Mouse (Mus musculus): ENCODE results near the gene Rspo4. TPM values are rescaled to one million over a fixed set of nuclear protein-coding genes. Genes with fewer than 3 reads are reported as not detected.

Gene Rspo4
- polyA plus RNA-seq, 1 experiment from 2014 or later, result not detected

DNA sequence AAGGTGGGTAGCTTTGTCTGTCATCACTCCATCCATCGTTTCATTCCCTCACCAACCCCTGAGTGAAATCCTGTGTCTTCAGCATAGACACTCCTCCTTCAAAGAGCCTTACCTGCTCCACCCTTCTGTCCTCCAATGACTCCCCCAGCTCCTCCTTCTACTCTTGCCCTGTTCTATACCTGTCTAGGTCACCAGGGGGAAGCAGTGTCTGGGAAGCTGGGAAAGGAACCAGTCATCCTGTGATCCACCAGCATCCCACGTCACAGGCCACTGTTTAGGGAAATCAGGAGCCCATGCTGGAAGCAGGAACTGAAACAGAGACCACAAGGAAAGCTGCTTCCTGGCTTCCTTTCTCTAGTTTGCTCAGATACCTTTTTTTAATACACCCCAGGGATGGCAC, 37.0 kb downstream of the Rspo4 start:
- H3K4me3 ChIP-seq (ENCODE audit: low read length), result no peak overlapping the region
- WGBS, result 43% methylated on average over 2 of the region's 2 CpGs
- no peaks in the 10 kb centered on the region for H3K27me3 ChIP-seq (ENCODE audit: control insufficient read depth, insufficient read depth, low read length)
- no peak overlapping the region for H3K27ac ChIP-seq (ENCODE audit: low read depth, low read length)
- no peak overlapping the region for H3K9ac ChIP-seq (ENCODE audit: low read depth, low read length)
- H3K4me2 ChIP-seq (replicated peaks; ENCODE audit: low read depth, low read length), result no peak overlapping the region
- H3K9me3 ChIP-seq (ENCODE audit: control insufficient read depth, low read length), result no peaks in the 10 kb centered on the region
- no peaks in the 10 kb centered on the region for H3K4me1 ChIP-seq (ENCODE audit: control insufficient read depth, insufficient read depth, low read length)
- no peak for ATAC-seq (ENCODE audit: low FRiP score, low TSS enrichment)
- no peaks in the 10 kb centered on the region for H3K36me3 ChIP-seq (ENCODE audit: control insufficient read depth, insufficient read depth, low read length)

GRCm38 (mm10) chr2:151891031-151891430, 48.3 kb downstream of the Rspo4 start:
- Histone ChIP-seq H3K4me1 (ENCODE audit: control insufficient read depth, insufficient read depth, low read length) (peaks cover 11% of the 10 kb centered on the region; the same call in 1 of the 2 replicates), H3K36me3 (ENCODE audit: control insufficient read depth, insufficient read depth, low read length) (no peaks in the 10 kb centered on the region), H3K4me3 (ENCODE audit: low read length) (no peak overlapping the region), H3K4me2 (replicated peaks; ENCODE audit: low read depth, low read length) (no peak overlapping the region), H3K27ac (ENCODE audit: low read depth, low read length) (no peak overlapping the region), H3K9ac (ENCODE audit: low read depth, low read length) (no peak overlapping the region), H3K9me3 (ENCODE audit: control insufficient read depth, low read length) (no peaks in the 10 kb centered on the region), H3K27me3 (ENCODE audit: control insufficient read depth, insufficient read depth, low read length) (no peaks in the 10 kb centered on the region)
- whole genome bisulfite sequencing, result 71% methylated on average over 6 of the region's 6 CpGs
- no peak for ATAC-seq (ENCODE audit: low FRiP score, low TSS enrichment)

DNA sequence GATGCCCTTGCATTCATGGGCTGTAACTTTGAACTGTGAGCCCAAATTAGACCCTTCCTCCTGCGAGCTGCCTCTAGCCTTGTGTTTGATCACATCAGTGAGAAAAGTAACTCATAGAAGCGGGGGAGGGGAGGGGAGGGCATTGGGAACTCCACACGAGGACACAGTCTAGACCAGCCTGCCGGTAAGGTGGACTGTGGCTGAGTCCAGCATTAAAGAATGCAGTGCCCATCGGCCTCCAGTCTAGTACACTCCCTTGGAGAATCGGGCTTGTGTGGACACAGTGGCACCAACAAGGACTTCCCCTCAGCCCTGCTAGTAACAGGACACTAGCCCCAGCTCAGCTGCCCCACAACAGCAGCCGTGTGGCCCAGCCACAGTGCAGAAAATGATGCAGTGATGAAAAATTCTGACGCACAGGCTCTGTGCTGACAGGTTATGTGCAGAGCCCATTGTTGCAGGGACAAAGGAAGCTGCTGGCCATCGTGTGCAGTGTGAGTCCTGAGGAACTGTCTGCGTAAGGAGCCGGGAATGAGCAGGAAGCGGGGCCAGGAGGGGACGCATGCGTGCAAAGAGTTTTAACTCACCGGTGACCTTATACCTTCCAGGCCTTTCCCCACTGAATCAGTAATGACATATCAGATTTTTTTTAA, 50.5 kb downstream of the Rspo4 start:
- Histone ChIP-seq H3K4me3 (ENCODE audit: low read length) (no peak overlapping the region), H3K4me2 (replicated peaks; ENCODE audit: low read depth, low read length) (no peak overlapping the region), H3K9me3 (ENCODE audit: control insufficient read depth, low read length) (no peaks in the 10 kb centered on the region), H3K27ac (ENCODE audit: low read depth, low read length) (no peak overlapping the region), H3K36me3 (ENCODE audit: control insufficient read depth, insufficient read depth, low read length) (no peaks in the 10 kb centered on the region), H3K9ac (ENCODE audit: low read depth, low read length) (no peak overlapping the region), H3K27me3 (ENCODE audit: control insufficient read depth, insufficient read depth, low read length) (no peaks in the 10 kb centered on the region), H3K4me1 (ENCODE audit: control insufficient read depth, insufficient read depth, low read length) (peaks cover 11% of the 10 kb centered on the region; the same call in 1 of the 2 replicates)
- 45% methylated on average over 15 of the region's 15 CpGs for WGBS
- 0 out of 2 replicates have a peak, but pooled peaks have one; percentile 28 for ATAC-seq (ENCODE audit: low FRiP score, low TSS enrichment)

- ATAC-seq (ENCODE audit: low FRiP score, low TSS enrichment), result peak; percentile 59
- Histone ChIP-seq H3K27ac (ENCODE audit: low read depth, low read length) (no peak overlapping the region; the same call in 1 of the 2 replicates), H3K27me3 (ENCODE audit: control insufficient read depth, insufficient read depth, low read length) (0 out of 2 replicates have a peak, but pooled peaks cover 3% of the 10 kb centered on the region), H3K4me1 (ENCODE audit: control insufficient read depth, insufficient read depth, low read length) (peaks cover 11% of the 10 kb centered on the region; the same call in 1 of the 2 replicates), H3K4me3 (ENCODE audit: low read length) (no peak overlapping the region), H3K36me3 (ENCODE audit: control insufficient read depth, insufficient read depth, low read length) (no peaks in the 10 kb centered on the region), H3K9ac (ENCODE audit: low read depth, low read length) (no peak overlapping the region), H3K9me3 (ENCODE audit: control insufficient read depth, low read length) (no peaks in the 10 kb centered on the region), H3K4me2 (replicated peaks; ENCODE audit: low read depth, low read length) (no peak overlapping the region)
- 47% methylated on average over 8 of the region's 8 CpGs for WGBS
These were observed 51.7 kb downstream of the Rspo4 start for GRCm38 (mm10) chr2:151894209-151894980.

- H3K4me2 ChIP-seq (replicated peaks; ENCODE audit: low read depth, low read length), result no peak overlapping the region
- no peak for ATAC-seq (ENCODE audit: low FRiP score, low TSS enrichment)
- no peaks in the 10 kb centered on the region for H3K36me3 ChIP-seq (ENCODE audit: control insufficient read depth, insufficient read depth, low read length)
- peaks cover 11% of the 10 kb centered on the region; the same call in 1 of the 2 replicates for H3K4me1 ChIP-seq (ENCODE audit: control insufficient read depth, insufficient read depth, low read length)
- H3K27me3 ChIP-seq (ENCODE audit: control insufficient read depth, insufficient read depth, low read length), result 0 out of 2 replicates have a peak, but pooled peaks cover 3% of the 10 kb centered on the region
- no peak overlapping the region for H3K4me3 ChIP-seq (ENCODE audit: low read length)
- H3K27ac ChIP-seq (ENCODE audit: low read depth, low read length), result no peak overlapping the region
- no peaks in the 10 kb centered on the region for H3K9me3 ChIP-seq (ENCODE audit: control insufficient read depth, low read length)
- WGBS, result 64% methylated on average over 5 of the region's 5 CpGs
- H3K9ac ChIP-seq (ENCODE audit: low read depth, low read length), result no peak overlapping the region
These were observed 53.2 kb downstream of the Rspo4 start for GRCm38 (mm10) chr2:151895911-151896310.

DNA sequence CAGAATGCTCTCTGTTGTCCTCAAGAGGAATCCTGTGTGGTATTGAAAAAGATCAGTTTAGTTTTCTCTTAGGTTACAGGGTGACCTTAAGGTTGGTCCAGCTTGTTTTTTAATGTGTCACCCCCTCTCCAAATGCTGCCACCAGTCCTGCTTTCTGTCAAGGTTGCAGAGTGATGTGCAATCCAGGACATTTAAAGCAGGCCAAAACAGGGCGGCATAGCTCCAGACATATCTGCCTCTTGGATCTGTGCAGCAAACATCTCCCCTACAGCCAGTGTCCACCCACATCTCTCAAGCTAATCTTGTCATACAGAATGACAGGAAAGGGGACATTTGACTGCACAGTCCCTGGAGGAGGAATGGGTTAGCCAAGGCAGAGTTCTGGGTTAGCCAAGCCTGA, 55.4 kb downstream of the Rspo4 start:
- peaks cover 9% of the 10 kb centered on the region; the same call in 1 of the 2 replicates for H3K4me1 ChIP-seq (ENCODE audit: control insufficient read depth, insufficient read depth, low read length)
- H3K9me3 ChIP-seq (ENCODE audit: control insufficient read depth, low read length), result no peaks in the 10 kb centered on the region
- no peak overlapping the region for H3K4me2 ChIP-seq (replicated peaks; ENCODE audit: low read depth, low read length)
- H3K27ac ChIP-seq (ENCODE audit: low read depth, low read length), result no peak overlapping the region
- H3K36me3 ChIP-seq (ENCODE audit: control insufficient read depth, insufficient read depth, low read length), result no peaks in the 10 kb centered on the region
- ATAC-seq (ENCODE audit: low FRiP score, low TSS enrichment), result no peak
- H3K27me3 ChIP-seq (ENCODE audit: control insufficient read depth, insufficient read depth, low read length), result 0 out of 2 replicates have a peak, but pooled peaks cover 3% of the 10 kb centered on the region
- H3K4me3 ChIP-seq (ENCODE audit: low read length), result no peak overlapping the region
- WGBS, result 90% methylated on average over 1 of the region's 1 CpGs
- no peak overlapping the region for H3K9ac ChIP-seq (ENCODE audit: low read depth, low read length)

GRCm38 (mm10) chr2:151900845-151901244, 58.1 kb downstream of the Rspo4 start:
- Histone ChIP-seq H3K4me1 (ENCODE audit: control insufficient read depth, insufficient read depth, low read length) (no peaks in the 10 kb centered on the region), H3K9ac (ENCODE audit: low read depth, low read length) (no peak overlapping the region), H3K4me2 (replicated peaks; ENCODE audit: low read depth, low read length) (no peak overlapping the region), H3K36me3 (ENCODE audit: control insufficient read depth, insufficient read depth, low read length) (no peaks in the 10 kb centered on the region), H3K4me3 (ENCODE audit: low read length) (no peak overlapping the region), H3K27ac (ENCODE audit: low read depth, low read length) (no peak overlapping the region), H3K27me3 (ENCODE audit: control insufficient read depth, insufficient read depth, low read length) (0 out of 2 replicates have a peak, but pooled peaks cover 3% of the 10 kb centered on the region), H3K9me3 (ENCODE audit: control insufficient read depth, low read length) (no peaks in the 10 kb centered on the region)
- 48% methylated on average over 4 of the region's 4 CpGs for WGBS
- ATAC-seq (ENCODE audit: low FRiP score, low TSS enrichment), result no peak

DNA sequence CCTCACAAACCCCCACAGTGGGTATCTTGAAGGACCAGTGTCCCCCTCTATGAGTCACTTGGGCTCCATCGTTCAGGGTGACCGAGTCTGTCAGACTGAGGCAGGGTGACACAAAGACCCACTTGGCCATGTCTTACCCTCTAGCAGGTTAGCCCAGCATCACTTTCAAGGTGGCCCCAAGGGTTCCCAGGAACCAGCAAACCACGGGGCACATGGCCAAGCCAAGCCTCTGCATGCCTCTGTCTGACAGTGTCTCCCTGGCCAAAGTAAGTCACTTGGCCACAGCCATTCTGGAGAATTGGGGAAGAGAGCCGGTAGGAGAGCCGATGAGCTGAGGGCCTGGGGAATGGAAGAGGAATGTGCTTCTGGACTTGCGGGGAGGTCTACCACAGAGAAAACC, 60.5 kb downstream of the Rspo4 start:
- H3K27ac ChIP-seq (ENCODE audit: low read depth, low read length), result no peak overlapping the region
- H3K4me1 ChIP-seq (ENCODE audit: control insufficient read depth, insufficient read depth, low read length), result no peaks in the 10 kb centered on the region
- H3K27me3 ChIP-seq (ENCODE audit: control insufficient read depth, insufficient read depth, low read length), result 0 out of 2 replicates have a peak, but pooled peaks cover 3% of the 10 kb centered on the region
- H3K36me3 ChIP-seq (ENCODE audit: control insufficient read depth, insufficient read depth, low read length), result no peaks in the 10 kb centered on the region
- H3K4me2 ChIP-seq (replicated peaks; ENCODE audit: low read depth, low read length), result no peak overlapping the region
- no peak for ATAC-seq (ENCODE audit: low FRiP score, low TSS enrichment)
- no peak overlapping the region for H3K4me3 ChIP-seq (ENCODE audit: low read length)
- no peak overlapping the region for H3K9ac ChIP-seq (ENCODE audit: low read depth, low read length)
- 87% methylated on average over 6 of the region's 6 CpGs for WGBS
- H3K9me3 ChIP-seq (ENCODE audit: control insufficient read depth, low read length), result no peaks in the 10 kb centered on the region

GRCm38 (mm10) chr2:151903933-151904332, 61.2 kb downstream of the Rspo4 start:
- no peaks in the 10 kb centered on the region for H3K4me1 ChIP-seq (ENCODE audit: control insufficient read depth, insufficient read depth, low read length)
- H3K9ac ChIP-seq (ENCODE audit: low read depth, low read length), result no peak overlapping the region
- no peaks in the 10 kb centered on the region for H3K9me3 ChIP-seq (ENCODE audit: control insufficient read depth, low read length)
- H3K27ac ChIP-seq (ENCODE audit: low read depth, low read length), result no peak overlapping the region
- WGBS, result 67% methylated on average over 4 of the region's 4 CpGs
- no peaks in the 10 kb centered on the region for H3K36me3 ChIP-seq (ENCODE audit: control insufficient read depth, insufficient read depth, low read length)
- H3K4me3 ChIP-seq (ENCODE audit: low read length), result no peak overlapping the region
- H3K27me3 ChIP-seq (ENCODE audit: control insufficient read depth, insufficient read depth, low read length), result no peaks in the 10 kb centered on the region
- no peak overlapping the region for H3K4me2 ChIP-seq (replicated peaks; ENCODE audit: low read depth, low read length)
- ATAC-seq (ENCODE audit: low FRiP score, low TSS enrichment), result no peak

Data from kidney, embryonic 14.5 days (tissue).